Mouse (Mus musculus): ENCODE results near the gene Ankmy1.

Ankmy1 gene

GRCm38 (mm10) chr1:92869985-92870384 is 32.7 kb downstream of the Ankmy1 start:
- no peak for DNase-seq

- DNase-seq = no peak
Observed at GRCm38 (mm10) chr1:92866170-92866569, 36.5 kb downstream of the Ankmy1 start.

- no peak for DNase-seq
Observed at GRCm38 (mm10) chr1:92863268-92863667, 39.4 kb downstream of the Ankmy1 start.

- no peak for DNase-seq
Observed at GRCm38 (mm10) chr1:92861503-92861902, 41.2 kb downstream of the Ankmy1 start.

GRCm38 (mm10) chr1:92852450-92852849 is 50.3 kb downstream of the Ankmy1 start:
- DNase-seq = no peak

GRCm38 (mm10) chr1:92849938-92850574 is 52.6 kb downstream of the Ankmy1 start:
- DNase-seq = no peak

GRCm38 (mm10) chr1:92849491-92849890 is 53.2 kb downstream of the Ankmy1 start:
- no peak for DNase-seq

- no peak for DNase-seq
Observed at GRCm38 (mm10) chr1:92847873-92848839, 54.5 kb downstream of the Ankmy1 start.

- DNase-seq = no peak
Observed at GRCm38 (mm10) chr1:92845889-92846288, 56.8 kb downstream of the Ankmy1 start.

GRCm38 (mm10) chr1:92841427-92841826 is 61.3 kb downstream of the Ankmy1 start:
- DNase-seq = no peak

- no peak for DNase-seq
Observed at GRCm38 (mm10) chr1:92840231-92840890, 62.3 kb downstream of the Ankmy1 start.

- DNase-seq = no peak
Observed at GRCm38 (mm10) chr1:92839211-92839610, 63.5 kb downstream of the Ankmy1 start.

GRCm38 (mm10) chr1:92837931-92838833 is 64.5 kb downstream of the Ankmy1 start:
- DNase-seq = no peak

GRCm38 (mm10) chr1:92833987-92834706 is 68.6 kb downstream of the Ankmy1 start:
- DNase-seq = peak; percentile 34 to 43

- peak in 1 of 2 experiments; percentile 35 for DNase-seq
Observed at GRCm38 (mm10) chr1:92832011-92833010, 70.4 kb downstream of the Ankmy1 start.

GRCm38 (mm10) chr1:92831188-92832001 is 71.3 kb downstream of the Ankmy1 start, which contains the start of gene Gpc1:
TSS of gene Gpc1 (plus strand) at chr1:92831645.
- peak; percentile 74 to 81 for DNase-seq

GRCm38 (mm10) chr1:92830626-92831187 is 72.0 kb downstream of the Ankmy1 start:
- no peak for DNase-seq

- no peak for DNase-seq
Observed at GRCm38 (mm10) chr1:92815756-92816294, 86.9 kb downstream of the Ankmy1 start.

- no peak for DNase-seq
Observed at GRCm38 (mm10) chr1:92815100-92815499, 87.6 kb downstream of the Ankmy1 start.

Measured in thymus, adult 18-20 months (tissue).